Mouse (Mus musculus): ENCODE data around the gene Xcr1. TPM values are rescaled to one million over a fixed set of nuclear protein-coding genes. Genes with fewer than 3 reads are reported as not detected.
A peak's percentile ranks its signal among the peaks of the same experiment; 100 is the strongest.

Gene Xcr1
- polyA plus RNA-seq, 1 experiment from 2014 or later = 0.05 TPM

GRCm38 (mm10) chr9:123846490-123846889, 15.3 kb downstream of the Xcr1 start:
- 56% methylated on average over 1 of the region's 1 CpGs for WGBS
- Histone ChIP-seq H3K4me1 (replicated peaks; ENCODE audit: control insufficient read depth, insufficient read depth, low read length) (0 out of 2 replicates have a peak, but pooled peaks cover 3% of the 10 kb centered on the region), H3K27me3 (replicated peaks; ENCODE audit: control insufficient read depth, insufficient read depth, low read length) (no peaks in the 10 kb centered on the region), H3K36me3 (ENCODE audit: control insufficient read depth, insufficient read depth) (peaks cover 10% of the 10 kb centered on the region; the same call in 1 of the 2 replicates), H3K9me3 (ENCODE audit: control insufficient read depth) (no peaks in the 10 kb centered on the region), H3K9ac (ENCODE audit: low read depth, low read length) (no peak overlapping the region), H3K4me3 (ENCODE audit: low read depth, low read length) (no peak overlapping the region), H3K4me2 (replicated peaks; ENCODE audit: low read depth) (no peak overlapping the region), H3K27ac (ENCODE audit: low read depth, low read length) (no peak overlapping the region)
- no peak for TF ChIP-seq CTCF (IDR thresholded peaks at IDR 0.05; ENCODE audit: low read depth)
- ATAC-seq = no peak

GRCm38 (mm10) chr9:123845120-123845519, 16.7 kb downstream of the Xcr1 start:
- no peak for ATAC-seq
- Histone ChIP-seq H3K9ac (ENCODE audit: low read depth, low read length) (no peak overlapping the region), H3K4me1 (replicated peaks; ENCODE audit: control insufficient read depth, insufficient read depth, low read length) (0 out of 2 replicates have a peak, but pooled peaks cover 1% of the 10 kb centered on the region), H3K36me3 (ENCODE audit: control insufficient read depth, insufficient read depth) (peaks cover 20% of the 10 kb centered on the region), H3K27me3 (replicated peaks; ENCODE audit: control insufficient read depth, insufficient read depth, low read length) (no peaks in the 10 kb centered on the region), H3K4me3 (ENCODE audit: low read depth, low read length) (no peak overlapping the region), H3K4me2 (replicated peaks; ENCODE audit: low read depth) (no peak overlapping the region), H3K9me3 (ENCODE audit: control insufficient read depth) (no peaks in the 10 kb centered on the region), H3K27ac (ENCODE audit: low read depth, low read length) (no peak overlapping the region)
- TF ChIP-seq CTCF (IDR thresholded peaks at IDR 0.05; ENCODE audit: low read depth) = peak; percentile 35; the same call in 1 of the 2 replicates
- WGBS = 48% methylated on average over 3 of the region's 3 CpGs

- WGBS = 86% methylated on average over 3 of the region's 3 CpGs
- Histone ChIP-seq H3K4me3 (ENCODE audit: low read depth, low read length) (no peak overlapping the region), H3K4me2 (replicated peaks; ENCODE audit: low read depth) (no peak overlapping the region), H3K27me3 (replicated peaks; ENCODE audit: control insufficient read depth, insufficient read depth, low read length) (no peaks in the 10 kb centered on the region), H3K9me3 (ENCODE audit: control insufficient read depth) (no peaks in the 10 kb centered on the region), H3K9ac (ENCODE audit: low read depth, low read length) (no peak overlapping the region), H3K27ac (ENCODE audit: low read depth, low read length) (no peak overlapping the region), H3K36me3 (ENCODE audit: control insufficient read depth, insufficient read depth) (peaks cover 27% of the 10 kb centered on the region), H3K4me1 (replicated peaks; ENCODE audit: control insufficient read depth, insufficient read depth, low read length) (no peaks in the 10 kb centered on the region)
- ATAC-seq = no peak
- no peak for TF ChIP-seq CTCF (IDR thresholded peaks at IDR 0.05; ENCODE audit: low read depth)
These were observed 17.4 kb downstream of the Xcr1 start for GRCm38 (mm10) chr9:123844468-123844867.

- 88% methylated on average over 6 of the region's 6 CpGs for WGBS
- ATAC-seq = no peak
- no peak overlapping the region for H3K4me3 ChIP-seq (ENCODE audit: low read depth, low read length)
- H3K27ac ChIP-seq (ENCODE audit: low read depth, low read length) = no peak overlapping the region
- TF ChIP-seq CTCF (IDR thresholded peaks at IDR 0.05; ENCODE audit: low read depth) = no peak
- H3K27me3 ChIP-seq (replicated peaks; ENCODE audit: control insufficient read depth, insufficient read depth, low read length) = no peaks in the 10 kb centered on the region
- H3K9ac ChIP-seq (ENCODE audit: low read depth, low read length) = no peak overlapping the region
- H3K36me3 ChIP-seq (ENCODE audit: control insufficient read depth, insufficient read depth) = peaks cover 58% of the 10 kb centered on the region
- H3K9me3 ChIP-seq (ENCODE audit: control insufficient read depth) = no peaks in the 10 kb centered on the region
- H3K4me2 ChIP-seq (replicated peaks; ENCODE audit: low read depth) = no peak overlapping the region
- no peaks in the 10 kb centered on the region for H3K4me1 ChIP-seq (replicated peaks; ENCODE audit: control insufficient read depth, insufficient read depth, low read length)
These were observed 21.6 kb downstream of the Xcr1 start for GRCm38 (mm10) chr9:123840243-123840642.

- WGBS = 93% methylated on average over 3 of the region's 3 CpGs
These were observed 26.0 kb downstream of the Xcr1 start for GRCm38 (mm10) chr9:123835851-123836250.

GRCm38 (mm10) chr9:123828916-123829315, 32.9 kb downstream of the Xcr1 start:
- Histone ChIP-seq H3K27me3 (replicated peaks; ENCODE audit: control insufficient read depth, insufficient read depth, low read length) (no peaks in the 10 kb centered on the region), H3K36me3 (ENCODE audit: control insufficient read depth, insufficient read depth) (peaks cover 75% of the 10 kb centered on the region), H3K4me2 (replicated peaks; ENCODE audit: low read depth) (no peak overlapping the region), H3K4me1 (replicated peaks; ENCODE audit: control insufficient read depth, insufficient read depth, low read length) (no peaks in the 10 kb centered on the region), H3K9me3 (ENCODE audit: control insufficient read depth) (no peaks in the 10 kb centered on the region), H3K27ac (ENCODE audit: low read depth, low read length) (no peak overlapping the region), H3K9ac (ENCODE audit: low read depth, low read length) (no peak overlapping the region), H3K4me3 (ENCODE audit: low read depth, low read length) (no peak overlapping the region)
- TF ChIP-seq CTCF (IDR thresholded peaks at IDR 0.05; ENCODE audit: low read depth) = no peak
- WGBS = 89% methylated on average over 4 of the region's 4 CpGs
- ATAC-seq = no peak

More at GRCm38 (mm10) chr9:123835851-123836250, 26.0 kb downstream of the Xcr1 start:
- H3K9me3 ChIP-seq (ENCODE audit: control insufficient read depth) = no peaks in the 10 kb centered on the region
- no peak for TF ChIP-seq CTCF (IDR thresholded peaks at IDR 0.05; ENCODE audit: low read depth)
- no peak overlapping the region for H3K4me3 ChIP-seq (ENCODE audit: low read depth, low read length)
- no peak overlapping the region for H3K9ac ChIP-seq (ENCODE audit: low read depth, low read length)
- H3K27ac ChIP-seq (ENCODE audit: low read depth, low read length) = no peak overlapping the region
- H3K4me1 ChIP-seq (replicated peaks; ENCODE audit: control insufficient read depth, insufficient read depth, low read length) = no peaks in the 10 kb centered on the region
- peaks cover 63% of the 10 kb centered on the region for H3K36me3 ChIP-seq (ENCODE audit: control insufficient read depth, insufficient read depth)
- H3K27me3 ChIP-seq (replicated peaks; ENCODE audit: control insufficient read depth, insufficient read depth, low read length) = no peaks in the 10 kb centered on the region
- ATAC-seq = no peak
- no peak overlapping the region for H3K4me2 ChIP-seq (replicated peaks; ENCODE audit: low read depth)

GRCm38 (mm10) chr9:123826631-123827030, 35.2 kb downstream of the Xcr1 start:
- H3K4me3 ChIP-seq (ENCODE audit: low read depth, low read length) = no peak overlapping the region
- H3K4me1 ChIP-seq (replicated peaks; ENCODE audit: control insufficient read depth, insufficient read depth, low read length) = no peaks in the 10 kb centered on the region
- no peak overlapping the region for H3K27ac ChIP-seq (ENCODE audit: low read depth, low read length)
- 73% methylated on average over 3 of the region's 3 CpGs for WGBS
- H3K9me3 ChIP-seq (ENCODE audit: control insufficient read depth) = no peaks in the 10 kb centered on the region
- no peak for ATAC-seq
- TF ChIP-seq CTCF (IDR thresholded peaks at IDR 0.05; ENCODE audit: low read depth) = no peak
- no peaks in the 10 kb centered on the region for H3K27me3 ChIP-seq (replicated peaks; ENCODE audit: control insufficient read depth, insufficient read depth, low read length)
- no peak overlapping the region for H3K9ac ChIP-seq (ENCODE audit: low read depth, low read length)
- H3K36me3 ChIP-seq (ENCODE audit: control insufficient read depth, insufficient read depth) = peaks cover 95% of the 10 kb centered on the region
- H3K4me2 ChIP-seq (replicated peaks; ENCODE audit: low read depth) = no peak overlapping the region
